Mouse (Mus musculus) small intestine, adult 2 months (tissue): ENCODE measurements around the gene As3mt. TPM values are rescaled to one million over a fixed set of nuclear protein-coding genes. Genes with fewer than 3 reads are reported as not detected.

Experiments
- H3K27ac ChIP-seq: fragments of 200-500 bp; 2 replicates; pipeline ENCODE4 v1.5.1; 2012; ENCODE audit warnings: low read depth, low read length, control low read depth, inconsistent platforms; ENCODE audit not compliant: insufficient read depth
- H3K27me3 ChIP-seq: fragments of 200-500 bp; 2 replicates; pipeline ENCODE4 v1.6.1; 2012; ENCODE audit warnings: mild to moderate bottlenecking, moderate library complexity, low read length, inconsistent platforms; ENCODE audit not compliant: control insufficient read depth, insufficient read depth
- H3K36me3 ChIP-seq: fragments of 200-500 bp; 2 replicates; pipeline ENCODE4 v1.6.1; 2012; ENCODE audit warnings: mild to moderate bottlenecking, low read length, control low read depth, inconsistent platforms; ENCODE audit not compliant: control insufficient read depth, insufficient read depth
- H3K4me1 ChIP-seq: fragments of 200-500 bp; 2 replicates; pipeline ENCODE4 v1.6.1; 2012; ENCODE audit warnings: low read length, inconsistent platforms, mixed read lengths; ENCODE audit not compliant: control insufficient read depth, insufficient read depth, insufficient read length
- H3K4me3 ChIP-seq: fragments of 200-500 bp; 2 replicates; pipeline ENCODE4 v1.5.1; 2012; ENCODE audit warnings: low read depth, mild to moderate bottlenecking, control low read depth, inconsistent platforms, low read length, moderate library complexity
- CTCF ChIP-seq: fragments of 200-500 bp; IDR thresholded peaks from 2 replicates; pipeline ENCODE4 v1.5.1; 2012; ENCODE audit warnings: low read depth, mild to moderate bottlenecking, control low read depth, inconsistent platforms, low read length, moderate library complexity, mixed read lengths; ENCODE audit not compliant: insufficient replicate concordance, insufficient read length; ENCODE audit errors: extremely low read depth
- POLR2A ChIP-seq: fragments of 200-500 bp; IDR thresholded peaks from 2 replicates; pipeline ENCODE4 v1.6.1; 2012; ENCODE audit warnings: low read depth, mild to moderate bottlenecking, control low read depth, inconsistent platforms, low read length, moderate library complexity
- WGBS: fragments of 180-500 bp; shearing (Covaris S2); methylation state at CpG from one replicate; pipeline ENCODE4 v1.1.7; 2018; 5-methylcytosine and 5-hydroxymethylcytosine counted together
- polyA plus RNA-seq: library from polyadenylated mRNA; depleted of rRNA; stranded (reverse); fragments of >200 nt; gene quantifications from 2 replicates; pipeline ENCODE4 v1.2.3, GENCODE M21; 2012; rRNA removed

As3mt gene
- polyA plus RNA-seq, 1 experiment, result 10.3 TPM

- no peaks in the 10 kb centered on the region for H3K27me3 ChIP-seq
- H3K27ac ChIP-seq, result peak overlapping the region; percentile 75
- H3K4me1 ChIP-seq, result peaks cover 5% of the 10 kb centered on the region; the same call in 1 of the 2 replicates
- TF ChIP-seq CTCF, result no peak
- no peak for TF ChIP-seq POLR2A
- no peaks in the 10 kb centered on the region for H3K36me3 ChIP-seq
- H3K4me3 ChIP-seq, result no peak overlapping the region
- 18% methylated on average over 6 of the region's 6 CpGs for WGBS
Measured at GRCm38 (mm10) chr19:46784502-46784901, 77.2 kb downstream of the As3mt start.

DNA sequence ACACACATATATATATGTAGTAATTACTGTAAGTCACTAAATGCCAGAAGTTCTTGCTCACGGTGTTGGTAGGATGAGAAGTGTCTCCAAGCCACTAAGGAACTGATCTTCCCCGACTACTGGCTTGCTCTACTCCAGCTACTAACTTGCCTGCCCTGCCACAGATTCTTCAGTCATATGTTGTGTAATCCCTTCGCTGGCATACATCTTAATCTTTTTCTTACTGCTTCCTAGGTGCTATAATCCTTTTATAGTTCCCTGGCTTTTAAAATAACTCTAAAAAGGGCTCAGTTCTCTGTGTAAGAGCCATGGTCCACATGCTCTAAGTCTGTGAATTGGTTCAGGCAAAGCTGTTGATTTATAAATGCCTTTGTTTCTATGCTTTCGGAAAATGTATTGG is 78.4 kb downstream of the As3mt start:
- TF ChIP-seq POLR2A, result no peak
- TF ChIP-seq CTCF, result no peak
- 87% methylated on average over 4 of the region's 4 CpGs for WGBS
- no peak overlapping the region for H3K27ac ChIP-seq
- peaks cover 5% of the 10 kb centered on the region; the same call in 1 of the 2 replicates for H3K4me1 ChIP-seq
- no peaks in the 10 kb centered on the region for H3K27me3 ChIP-seq
- H3K36me3 ChIP-seq, result no peaks in the 10 kb centered on the region
- H3K4me3 ChIP-seq, result no peak overlapping the region

- TF ChIP-seq CTCF (no peak), POLR2A (no peak)
- H3K27me3 ChIP-seq, result no peaks in the 10 kb centered on the region
- no peaks in the 10 kb centered on the region for H3K36me3 ChIP-seq
- WGBS, result 93% methylated on average over 1 of the region's 1 CpGs
- no peaks in the 10 kb centered on the region for H3K4me1 ChIP-seq
- no peak overlapping the region for H3K4me3 ChIP-seq
- H3K27ac ChIP-seq, result no peak overlapping the region
Measured at GRCm38 (mm10) chr19:46789782-46790181, 82.5 kb downstream of the As3mt start.

Other genes starting within 250 kb of the As3mt start
- 42.3 and 54.8 TPM in 2 replicates for gene Trim8, start 205.8 kb upstream of the As3mt start, polyA plus RNA-seq
- gene Arl3, start 134.3 kb upstream of the As3mt start, polyA plus RNA-seq, result 1.3 and 2.1 TPM in 2 replicates
- 1.3 and 1.6 TPM in 2 replicates for gene Sfxn2, start 134.1 kb upstream of the As3mt start, polyA plus RNA-seq
- gene Wbp1l, start 108.4 kb upstream of the As3mt start, polyA plus RNA-seq, result 24.8 and 42.4 TPM in 2 replicates
- gene Cyp17a1, start 34.3 kb upstream of the As3mt start, polyA plus RNA-seq, result 0.11 and 0.95 TPM in 2 replicates
- 1.1 and 2.0 TPM in 2 replicates for gene Borcs7, start 17.6 kb upstream of the As3mt start, polyA plus RNA-seq
- 11.1 and 16.9 TPM in 2 replicates for gene Cnnm2, start 54.1 kb downstream of the As3mt start, polyA plus RNA-seq